Mouse (Mus musculus): ENCODE measurements around the gene Adh6a. TPM values are rescaled to one million over a fixed set of nuclear protein-coding genes. Genes with fewer than 3 reads are reported as not detected.

Adh6a gene
- not detected in 2 replicates for polyA plus RNA-seq (2014; fragmentation: Nextera tagmentation; extraction: Ambion mirVana)

DNA sequence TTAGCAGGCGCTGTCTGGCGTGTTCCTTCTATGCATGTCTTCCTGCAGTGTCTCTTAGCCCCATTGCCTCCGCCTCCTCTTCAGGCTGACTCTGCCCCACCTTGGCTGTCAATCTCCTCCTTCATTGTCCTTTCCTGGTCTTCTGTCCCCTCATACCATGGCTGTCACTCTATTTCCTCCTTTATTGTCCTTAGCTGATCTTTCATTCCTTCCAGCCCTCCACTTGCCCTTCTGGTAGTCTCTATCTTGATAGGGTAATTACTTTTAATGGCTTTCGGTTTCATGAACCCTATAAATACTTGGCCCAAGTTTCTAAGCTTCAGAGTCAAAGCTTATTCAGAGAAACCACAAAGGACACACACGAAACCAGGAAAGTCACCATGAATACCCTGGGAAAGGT is at the start of gene Adh6a:
Adh6a (plus strand) TSS at position 322 of the 400 bp plus-strand sequence.
- H3K36me3 ChIP-seq (ENCODE audit: control insufficient read depth, insufficient read depth, low read length) = no peaks in the 10 kb centered on the region
- H3K4me2 ChIP-seq = no peak within 1 kb of the TSS
- H3K27me3 ChIP-seq (ENCODE audit: control insufficient read depth, insufficient read depth, low read length) = no peaks in the 10 kb centered on the region
- no peak within 1 kb of the TSS for H3K4me3 ChIP-seq (ENCODE audit: low read depth, low read length)
- no peaks in the 10 kb centered on the region for H3K4me1 ChIP-seq (ENCODE audit: control insufficient read depth, insufficient read depth, low read length)
- H3K9ac ChIP-seq (ENCODE audit: low read depth, low read length) = no peak within 1 kb of the TSS
- H3K9me3 ChIP-seq (replicated peaks; ENCODE audit: control insufficient read depth, low read length) = no peaks in the 10 kb centered on the region
- H3K27ac ChIP-seq (ENCODE audit: low read depth, low read length) = no peak within 1 kb of the TSS
- no peak for ATAC-seq (replicated peaks; ENCODE audit: insufficient number of reproducible peaks, low FRiP score, low TSS enrichment)
- 83% methylated on average over 5 of the region's 5 CpGs for WGBS (ENCODE audit: insufficient replicate concordance)

DNA sequence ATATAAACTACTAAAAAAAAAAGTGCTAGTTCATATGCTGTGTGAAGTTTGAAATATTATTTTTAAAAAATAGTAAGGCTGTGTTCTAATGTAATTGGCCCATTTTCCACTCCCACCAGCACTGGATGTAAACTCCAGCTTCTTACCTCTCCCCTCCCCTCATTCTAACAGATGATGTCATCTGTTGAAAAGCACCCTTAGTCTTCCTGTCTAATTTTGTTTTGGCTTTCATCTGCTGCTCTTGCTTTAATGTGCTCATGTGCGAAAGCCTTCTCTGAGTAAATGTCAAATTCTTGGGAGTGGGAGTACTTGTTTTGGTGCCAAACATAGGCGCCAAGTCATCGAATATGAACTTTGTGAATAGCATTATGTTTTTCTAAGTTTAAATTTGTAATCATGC is 48.4 kb upstream of the Adh6a start:
- Histone ChIP-seq H3K9ac (ENCODE audit: low read depth, low read length) (no peak overlapping the region), H3K36me3 (ENCODE audit: control insufficient read depth, insufficient read depth, low read length) (no peaks in the 10 kb centered on the region), H3K9me3 (replicated peaks; ENCODE audit: control insufficient read depth, low read length) (no peaks in the 10 kb centered on the region), H3K27me3 (ENCODE audit: control insufficient read depth, insufficient read depth, low read length) (no peaks in the 10 kb centered on the region), H3K4me1 (ENCODE audit: control insufficient read depth, insufficient read depth, low read length) (no peaks in the 10 kb centered on the region), H3K27ac (ENCODE audit: low read depth, low read length) (no peak overlapping the region), H3K4me3 (ENCODE audit: low read depth, low read length) (no peak overlapping the region), H3K4me2 (no peak overlapping the region)
- ATAC-seq (replicated peaks; ENCODE audit: insufficient number of reproducible peaks, low FRiP score, low TSS enrichment) = no peak
- 75% methylated on average over 3 of the region's 3 CpGs for WGBS (ENCODE audit: insufficient replicate concordance)

DNA sequence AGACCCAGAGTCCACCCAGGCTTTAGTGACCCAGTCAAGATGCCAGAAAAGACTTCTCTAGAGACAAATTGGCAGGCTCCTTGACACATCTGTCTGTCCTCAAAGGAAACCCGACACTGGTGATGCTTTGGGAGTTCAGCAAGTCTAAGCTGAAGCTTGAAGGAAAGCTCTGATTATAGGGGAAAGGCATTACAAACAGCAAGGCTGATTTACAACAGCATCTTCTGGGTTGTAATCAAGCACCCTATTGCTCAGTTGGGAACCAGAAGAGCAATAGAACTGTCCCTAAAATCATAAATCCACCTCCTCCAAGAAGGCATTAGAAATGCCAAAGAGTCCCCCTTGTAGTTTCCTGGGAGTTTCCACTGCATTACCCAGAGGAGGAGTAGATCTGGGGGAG is 42.6 kb upstream of the Adh6a start:
- H3K36me3 ChIP-seq (ENCODE audit: control insufficient read depth, insufficient read depth, low read length) = no peaks in the 10 kb centered on the region
- ATAC-seq (replicated peaks; ENCODE audit: insufficient number of reproducible peaks, low FRiP score, low TSS enrichment) = no peak
- H3K27me3 ChIP-seq (ENCODE audit: control insufficient read depth, insufficient read depth, low read length) = no peaks in the 10 kb centered on the region
- WGBS (ENCODE audit: insufficient replicate concordance) = 26% methylated on average over 1 of the region's 1 CpGs
- no peak overlapping the region for H3K27ac ChIP-seq (ENCODE audit: low read depth, low read length)
- H3K4me2 ChIP-seq = no peak overlapping the region
- H3K9me3 ChIP-seq (replicated peaks; ENCODE audit: control insufficient read depth, low read length) = no peaks in the 10 kb centered on the region
- H3K4me1 ChIP-seq (ENCODE audit: control insufficient read depth, insufficient read depth, low read length) = no peaks in the 10 kb centered on the region
- H3K9ac ChIP-seq (ENCODE audit: low read depth, low read length) = no peak overlapping the region
- no peak overlapping the region for H3K4me3 ChIP-seq (ENCODE audit: low read depth, low read length)

DNA sequence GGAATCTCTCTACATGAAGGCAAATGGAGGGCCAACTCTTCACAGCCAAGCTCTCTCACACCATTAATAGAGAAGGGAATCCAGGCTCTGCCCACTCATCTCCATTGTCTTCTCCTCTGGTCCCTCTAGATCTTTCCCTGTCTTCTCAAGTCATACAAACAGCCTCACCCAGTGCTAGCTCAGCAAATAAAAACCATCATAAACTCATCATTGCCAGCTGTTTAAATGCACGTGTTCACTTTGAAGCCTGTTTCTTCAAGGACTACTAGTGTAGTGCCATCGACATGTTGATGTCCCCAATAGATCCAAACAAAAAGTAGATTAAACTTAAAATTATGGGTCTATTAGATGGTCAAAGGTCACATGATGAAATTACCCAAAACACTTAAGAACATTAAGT is 41.8 kb upstream of the Adh6a start:
- no peak for ATAC-seq (replicated peaks; ENCODE audit: insufficient number of reproducible peaks, low FRiP score, low TSS enrichment)
- Histone ChIP-seq H3K36me3 (ENCODE audit: control insufficient read depth, insufficient read depth, low read length) (no peaks in the 10 kb centered on the region), H3K9me3 (replicated peaks; ENCODE audit: control insufficient read depth, low read length) (no peaks in the 10 kb centered on the region), H3K4me2 (no peak overlapping the region), H3K4me3 (ENCODE audit: low read depth, low read length) (no peak overlapping the region), H3K27ac (ENCODE audit: low read depth, low read length) (no peak overlapping the region), H3K27me3 (ENCODE audit: control insufficient read depth, insufficient read depth, low read length) (no peaks in the 10 kb centered on the region), H3K4me1 (ENCODE audit: control insufficient read depth, insufficient read depth, low read length) (no peaks in the 10 kb centered on the region), H3K9ac (ENCODE audit: low read depth, low read length) (no peak overlapping the region)
- WGBS (ENCODE audit: insufficient replicate concordance) = 86% methylated on average over 2 of the region's 2 CpGs

DNA sequence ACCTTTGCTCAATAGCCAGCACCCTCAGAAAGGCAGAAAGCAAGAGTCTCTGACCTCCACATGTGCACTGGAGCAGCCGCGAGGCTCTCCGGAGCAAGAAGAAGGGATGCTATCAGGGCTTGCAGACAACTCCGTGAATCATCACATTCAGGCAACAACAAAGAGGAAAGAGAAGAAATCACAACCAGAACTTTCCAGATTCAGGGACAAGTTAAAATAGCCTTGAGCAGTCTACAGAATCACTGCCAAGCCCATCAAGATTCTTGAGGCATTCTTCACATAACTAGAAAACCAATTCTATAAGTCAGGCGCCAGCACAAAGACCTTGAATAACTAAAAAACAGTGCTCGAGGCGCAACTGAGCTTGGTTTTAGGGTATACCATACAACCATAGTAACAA is 40.0 kb upstream of the Adh6a start:
- no peak for ATAC-seq (replicated peaks; ENCODE audit: insufficient number of reproducible peaks, low FRiP score, low TSS enrichment)
- Histone ChIP-seq H3K4me2 (no peak overlapping the region), H3K36me3 (ENCODE audit: control insufficient read depth, insufficient read depth, low read length) (no peaks in the 10 kb centered on the region), H3K4me1 (ENCODE audit: control insufficient read depth, insufficient read depth, low read length) (no peaks in the 10 kb centered on the region), H3K4me3 (ENCODE audit: low read depth, low read length) (no peak overlapping the region), H3K27ac (ENCODE audit: low read depth, low read length) (no peak overlapping the region), H3K9ac (ENCODE audit: low read depth, low read length) (no peak overlapping the region), H3K27me3 (ENCODE audit: control insufficient read depth, insufficient read depth, low read length) (no peaks in the 10 kb centered on the region), H3K9me3 (replicated peaks; ENCODE audit: control insufficient read depth, low read length) (no peaks in the 10 kb centered on the region)
- 72% methylated on average over 7 of the region's 7 CpGs for whole genome bisulfite sequencing (ENCODE audit: insufficient replicate concordance)

- Histone ChIP-seq H3K36me3 (ENCODE audit: control insufficient read depth, insufficient read depth, low read length) (no peaks in the 10 kb centered on the region), H3K4me1 (ENCODE audit: control insufficient read depth, insufficient read depth, low read length) (no peaks in the 10 kb centered on the region), H3K27me3 (ENCODE audit: control insufficient read depth, insufficient read depth, low read length) (no peaks in the 10 kb centered on the region), H3K4me3 (ENCODE audit: low read depth, low read length) (no peak overlapping the region), H3K27ac (ENCODE audit: low read depth, low read length) (no peak overlapping the region), H3K9ac (ENCODE audit: low read depth, low read length) (no peak overlapping the region), H3K4me2 (no peak overlapping the region), H3K9me3 (replicated peaks; ENCODE audit: control insufficient read depth, low read length) (no peaks in the 10 kb centered on the region)
- WGBS (ENCODE audit: insufficient replicate concordance) = 64% methylated on average over 3 of the region's 3 CpGs
- no peak for ATAC-seq (replicated peaks; ENCODE audit: insufficient number of reproducible peaks, low FRiP score, low TSS enrichment)
Observed at GRCm38 (mm10) chr3:138275100-138275499, 38.0 kb upstream of the Adh6a start.

DNA sequence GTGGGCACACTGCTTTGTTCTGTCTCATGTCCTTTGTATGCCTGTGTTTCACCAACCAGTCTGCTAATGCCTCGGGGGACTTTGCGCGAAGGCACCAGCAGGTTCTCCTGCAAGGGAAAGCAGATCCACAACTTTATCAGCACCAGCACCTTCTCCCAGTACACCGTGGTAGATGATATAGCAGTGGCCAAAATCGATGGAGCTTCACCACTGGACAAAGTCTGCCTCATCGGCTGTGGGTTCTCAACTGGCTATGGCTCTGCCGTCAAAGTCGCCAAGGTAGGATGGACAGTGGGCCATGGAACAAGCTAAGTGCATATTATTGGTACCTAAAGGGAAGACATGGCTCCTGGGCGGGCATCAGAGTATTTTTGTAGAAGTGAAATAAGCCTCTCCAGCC is 30.5 kb upstream of the Adh6a start:
- H3K9me3 ChIP-seq (replicated peaks; ENCODE audit: control insufficient read depth, low read length) = no peaks in the 10 kb centered on the region
- no peak overlapping the region for H3K4me2 ChIP-seq
- H3K4me1 ChIP-seq (ENCODE audit: control insufficient read depth, insufficient read depth, low read length) = no peaks in the 10 kb centered on the region
- no peak overlapping the region for H3K4me3 ChIP-seq (ENCODE audit: low read depth, low read length)
- H3K27ac ChIP-seq (ENCODE audit: low read depth, low read length) = no peak overlapping the region
- H3K27me3 ChIP-seq (ENCODE audit: control insufficient read depth, insufficient read depth, low read length) = no peaks in the 10 kb centered on the region
- H3K9ac ChIP-seq (ENCODE audit: low read depth, low read length) = no peak overlapping the region
- no peaks in the 10 kb centered on the region for H3K36me3 ChIP-seq (ENCODE audit: control insufficient read depth, insufficient read depth, low read length)
- 86% methylated on average over 9 of the region's 9 CpGs for WGBS (ENCODE audit: insufficient replicate concordance)
- no peak for ATAC-seq (replicated peaks; ENCODE audit: insufficient number of reproducible peaks, low FRiP score, low TSS enrichment)

DNA sequence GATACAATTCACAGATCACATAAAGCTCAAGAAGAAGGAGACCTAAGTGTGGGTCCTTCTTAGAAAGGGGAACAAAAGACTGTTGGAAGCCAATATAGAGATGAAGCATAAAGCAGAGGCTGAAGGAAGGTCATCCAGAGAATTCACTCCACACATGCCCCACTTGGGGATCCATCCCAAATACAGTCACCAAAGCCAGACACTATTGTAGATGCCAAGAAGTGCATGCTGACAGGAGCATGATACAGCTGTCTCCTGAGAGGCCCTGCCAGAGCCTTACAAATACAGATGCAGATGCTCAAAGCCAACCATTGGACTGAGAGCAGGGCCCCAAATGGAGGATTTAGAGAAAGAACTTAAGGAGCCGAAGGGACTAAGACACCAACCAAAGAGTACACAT is 29.3 kb upstream of the Adh6a start:
- Histone ChIP-seq H3K9me3 (replicated peaks; ENCODE audit: control insufficient read depth, low read length) (no peaks in the 10 kb centered on the region), H3K36me3 (ENCODE audit: control insufficient read depth, insufficient read depth, low read length) (no peaks in the 10 kb centered on the region), H3K4me1 (ENCODE audit: control insufficient read depth, insufficient read depth, low read length) (no peaks in the 10 kb centered on the region), H3K9ac (ENCODE audit: low read depth, low read length) (no peak overlapping the region), H3K27ac (ENCODE audit: low read depth, low read length) (no peak overlapping the region), H3K4me3 (ENCODE audit: low read depth, low read length) (no peak overlapping the region), H3K27me3 (ENCODE audit: control insufficient read depth, insufficient read depth, low read length) (no peaks in the 10 kb centered on the region), H3K4me2 (no peak overlapping the region)
- 93% methylated on average over 1 of the region's 1 CpGs for WGBS (ENCODE audit: insufficient replicate concordance)
- ATAC-seq (replicated peaks; ENCODE audit: insufficient number of reproducible peaks, low FRiP score, low TSS enrichment) = no peak

DNA sequence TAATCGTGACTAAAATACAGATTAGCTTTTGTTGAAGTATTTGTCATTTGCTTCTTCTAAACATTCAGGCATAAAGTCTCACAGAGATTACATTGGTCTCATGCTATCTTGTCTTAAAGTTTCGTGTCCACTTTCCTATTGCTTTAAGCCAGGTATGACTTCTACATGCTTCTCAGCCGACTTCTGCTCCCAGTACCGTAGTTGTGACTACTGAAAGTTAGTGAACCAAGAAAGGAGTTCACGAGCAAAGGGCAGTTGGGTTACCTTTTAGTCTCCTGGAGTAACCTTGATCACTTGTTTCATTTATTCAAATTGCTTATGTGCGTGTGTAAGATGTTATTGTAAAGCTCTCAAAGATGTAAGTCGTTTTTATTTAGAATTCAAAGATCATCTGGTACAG is 27.1 kb upstream of the Adh6a start:
- Histone ChIP-seq H3K4me2 (no peak overlapping the region), H3K4me3 (ENCODE audit: low read depth, low read length) (no peak overlapping the region), H3K9me3 (replicated peaks; ENCODE audit: control insufficient read depth, low read length) (no peaks in the 10 kb centered on the region), H3K27me3 (ENCODE audit: control insufficient read depth, insufficient read depth, low read length) (no peaks in the 10 kb centered on the region), H3K27ac (ENCODE audit: low read depth, low read length) (no peak overlapping the region), H3K4me1 (ENCODE audit: control insufficient read depth, insufficient read depth, low read length) (no peaks in the 10 kb centered on the region), H3K9ac (ENCODE audit: low read depth, low read length) (no peak overlapping the region), H3K36me3 (ENCODE audit: control insufficient read depth, insufficient read depth, low read length) (no peaks in the 10 kb centered on the region)
- 84% methylated on average over 7 of the region's 7 CpGs for WGBS (ENCODE audit: insufficient replicate concordance)
- ATAC-seq (replicated peaks; ENCODE audit: insufficient number of reproducible peaks, low FRiP score, low TSS enrichment) = no peak
